Mouse (Mus musculus): ENCODE data around the gene Bik. TPM values are rescaled to one million over a fixed set of nuclear protein-coding genes. Genes with fewer than 3 reads are reported as not detected.

Bik gene
- polyA plus RNA-seq, 1 experiment: 3.7 TPM

- Histone ChIP-seq H3K36me3 (ENCODE audit: control insufficient read depth, insufficient read depth, low read length, poor library complexity, severe bottlenecking) (peaks cover 4% of the 10 kb centered on the region), H3K9me3 (replicated peaks; ENCODE audit: control insufficient read depth, insufficient read depth, low read length, poor library complexity, severe bottlenecking) (no peaks in the 10 kb centered on the region)
Measured at GRCm38 (mm10) chr15:83573606-83574005, 46.9 kb downstream of the Bik start.

GRCm38 (mm10) chr15:83574731-83575351 lies 48.2 kb downstream of the Bik start:
- Histone ChIP-seq H3K9ac (ENCODE audit: low read depth, poor library complexity, severe bottlenecking) (no peak overlapping the region), H3K36me3 (ENCODE audit: control insufficient read depth, insufficient read depth, low read length, poor library complexity, severe bottlenecking) (peaks cover 4% of the 10 kb centered on the region), H3K9me3 (replicated peaks; ENCODE audit: control insufficient read depth, insufficient read depth, low read length, poor library complexity, severe bottlenecking) (no peaks in the 10 kb centered on the region), H3K4me3 (ENCODE audit: low read depth, low read length) (no peak overlapping the region), H3K27me3 (ENCODE audit: control insufficient read depth, insufficient read depth, low read length, poor library complexity, severe bottlenecking) (no peaks in the 10 kb centered on the region), H3K4me1 (ENCODE audit: control insufficient read depth, insufficient read depth, low read length) (no peaks in the 10 kb centered on the region), H3K27ac (ENCODE audit: insufficient read depth, low read length) (no peak overlapping the region)
- TF ChIP-seq EP300 (IDR thresholded peaks at IDR 0.05; ENCODE audit: insufficient read depth, low read depth, low read length): no peak
- TF ChIP-seq POLR2A (IDR thresholded peaks at IDR 0.05; ENCODE audit: insufficient read depth, low read length): no peak
- TF ChIP-seq CTCF (IDR thresholded peaks at IDR 0.05; ENCODE audit: low read depth, low read length): no peak

More at GRCm38 (mm10) chr15:83573606-83574005, 46.9 kb downstream of the Bik start:
- H3K9ac ChIP-seq (ENCODE audit: low read depth, poor library complexity, severe bottlenecking): no peak overlapping the region
- TF ChIP-seq CTCF (IDR thresholded peaks at IDR 0.05; ENCODE audit: low read depth, low read length): no peak
- no peaks in the 10 kb centered on the region for H3K4me1 ChIP-seq (ENCODE audit: control insufficient read depth, insufficient read depth, low read length)
- H3K27ac ChIP-seq (ENCODE audit: insufficient read depth, low read length): no peak overlapping the region
- H3K27me3 ChIP-seq (ENCODE audit: control insufficient read depth, insufficient read depth, low read length, poor library complexity, severe bottlenecking): no peaks in the 10 kb centered on the region
- H3K4me3 ChIP-seq (ENCODE audit: low read depth, low read length): no peak overlapping the region

GRCm38 (mm10) chr15:83575543-83575942 lies 48.9 kb downstream of the Bik start:
- Histone ChIP-seq H3K4me1 (ENCODE audit: control insufficient read depth, insufficient read depth, low read length) (no peaks in the 10 kb centered on the region), H3K4me3 (ENCODE audit: low read depth, low read length) (no peak overlapping the region), H3K27ac (ENCODE audit: insufficient read depth, low read length) (no peak overlapping the region), H3K9ac (ENCODE audit: low read depth, poor library complexity, severe bottlenecking) (no peak overlapping the region), H3K27me3 (ENCODE audit: control insufficient read depth, insufficient read depth, low read length, poor library complexity, severe bottlenecking) (no peaks in the 10 kb centered on the region), H3K9me3 (replicated peaks; ENCODE audit: control insufficient read depth, insufficient read depth, low read length, poor library complexity, severe bottlenecking) (no peaks in the 10 kb centered on the region), H3K36me3 (ENCODE audit: control insufficient read depth, insufficient read depth, low read length, poor library complexity, severe bottlenecking) (peaks cover 5% of the 10 kb centered on the region)
- TF ChIP-seq POLR2A (IDR thresholded peaks at IDR 0.05; ENCODE audit: insufficient read depth, low read length) (no peak), EP300 (IDR thresholded peaks at IDR 0.05; ENCODE audit: insufficient read depth, low read depth, low read length) (no peak), CTCF (IDR thresholded peaks at IDR 0.05; ENCODE audit: low read depth, low read length) (no peak)

GRCm38 (mm10) chr15:83576651-83577050 lies 50.0 kb downstream of the Bik start:
- H3K4me3 ChIP-seq (ENCODE audit: low read depth, low read length): no peak overlapping the region
- TF ChIP-seq POLR2A (IDR thresholded peaks at IDR 0.05; ENCODE audit: insufficient read depth, low read length) (no peak), EP300 (IDR thresholded peaks at IDR 0.05; ENCODE audit: insufficient read depth, low read depth, low read length) (no peak), CTCF (IDR thresholded peaks at IDR 0.05; ENCODE audit: low read depth, low read length) (no peak)

GRCm38 (mm10) chr15:83582931-83583330 lies 56.3 kb downstream of the Bik start:
- Histone ChIP-seq H3K27ac (ENCODE audit: insufficient read depth, low read length) (no peak overlapping the region), H3K4me1 (ENCODE audit: control insufficient read depth, insufficient read depth, low read length) (no peaks in the 10 kb centered on the region), H3K4me3 (ENCODE audit: low read depth, low read length) (no peak overlapping the region), H3K27me3 (ENCODE audit: control insufficient read depth, insufficient read depth, low read length, poor library complexity, severe bottlenecking) (no peaks in the 10 kb centered on the region), H3K9ac (ENCODE audit: low read depth, poor library complexity, severe bottlenecking) (no peak overlapping the region), H3K9me3 (replicated peaks; ENCODE audit: control insufficient read depth, insufficient read depth, low read length, poor library complexity, severe bottlenecking) (no peaks in the 10 kb centered on the region), H3K36me3 (ENCODE audit: control insufficient read depth, insufficient read depth, low read length, poor library complexity, severe bottlenecking) (peaks cover 25% of the 10 kb centered on the region)
- no peak for TF ChIP-seq EP300 (IDR thresholded peaks at IDR 0.05; ENCODE audit: insufficient read depth, low read depth, low read length)
- no peak for TF ChIP-seq POLR2A (IDR thresholded peaks at IDR 0.05; ENCODE audit: insufficient read depth, low read length)
- TF ChIP-seq CTCF (IDR thresholded peaks at IDR 0.05; ENCODE audit: low read depth, low read length): no peak

More at GRCm38 (mm10) chr15:83576651-83577050, 50.0 kb downstream of the Bik start:
- no peaks in the 10 kb centered on the region for H3K4me1 ChIP-seq (ENCODE audit: control insufficient read depth, insufficient read depth, low read length)
- H3K27ac ChIP-seq (ENCODE audit: insufficient read depth, low read length): no peak overlapping the region
- H3K36me3 ChIP-seq (ENCODE audit: control insufficient read depth, insufficient read depth, low read length, poor library complexity, severe bottlenecking): peaks cover 12% of the 10 kb centered on the region
- H3K9ac ChIP-seq (ENCODE audit: low read depth, poor library complexity, severe bottlenecking): no peak overlapping the region
- no peaks in the 10 kb centered on the region for H3K27me3 ChIP-seq (ENCODE audit: control insufficient read depth, insufficient read depth, low read length, poor library complexity, severe bottlenecking)
- no peaks in the 10 kb centered on the region for H3K9me3 ChIP-seq (replicated peaks; ENCODE audit: control insufficient read depth, insufficient read depth, low read length, poor library complexity, severe bottlenecking)

- no peak overlapping the region for H3K4me3 ChIP-seq (ENCODE audit: low read depth, low read length)
- H3K4me1 ChIP-seq (ENCODE audit: control insufficient read depth, insufficient read depth, low read length): no peaks in the 10 kb centered on the region
- no peaks in the 10 kb centered on the region for H3K9me3 ChIP-seq (replicated peaks; ENCODE audit: control insufficient read depth, insufficient read depth, low read length, poor library complexity, severe bottlenecking)
- TF ChIP-seq POLR2A (IDR thresholded peaks at IDR 0.05; ENCODE audit: insufficient read depth, low read length): no peak
- no peak for TF ChIP-seq EP300 (IDR thresholded peaks at IDR 0.05; ENCODE audit: insufficient read depth, low read depth, low read length)
- peak; percentile 71 for TF ChIP-seq CTCF (IDR thresholded peaks at IDR 0.05; ENCODE audit: low read depth, low read length)
- H3K27me3 ChIP-seq (ENCODE audit: control insufficient read depth, insufficient read depth, low read length, poor library complexity, severe bottlenecking): no peaks in the 10 kb centered on the region
- H3K36me3 ChIP-seq (ENCODE audit: control insufficient read depth, insufficient read depth, low read length, poor library complexity, severe bottlenecking): peaks cover 25% of the 10 kb centered on the region
- H3K27ac ChIP-seq (ENCODE audit: insufficient read depth, low read length): no peak overlapping the region
- no peak overlapping the region for H3K9ac ChIP-seq (ENCODE audit: low read depth, poor library complexity, severe bottlenecking)
Measured at GRCm38 (mm10) chr15:83583419-83584156, 56.9 kb downstream of the Bik start.

Data from ES-Bruce4 (cell line).